Comparison of ENCODE assay signal across 8 mouse cellular contexts in genomic region chr3:32395771-32396551, GRCm38 (mm10). TPM values are rescaled to one million over a fixed set of nuclear protein-coding genes. Genes with fewer than 3 reads are reported as not detected.
A peak's percentile ranks its signal among the peaks of the same experiment; 100 is the strongest.
DNase-seq lines count a peak whose midpoint lies in the region; ATAC-seq lines count a peak whose summit lies in the region.

No protein-coding gene starts in this region.

- H3K4me1 ChIP-seq in embryonic facial prominence, embryonic 11.5 days (ENCODE audit: control insufficient read depth, insufficient read depth, low read length): no peaks in the 10 kb centered on the region; the same call in 1 of the 2 replicates
- H3K4me1 ChIP-seq in heart, embryonic 15.5 days (replicated peaks): peaks cover 25% of the 10 kb centered on the region

- H3K4me2 ChIP-seq in embryonic facial prominence, embryonic 11.5 days (ENCODE audit: low read depth, low read length): peak overlapping the region; percentile 58
- peak overlapping the region; percentile 82 for H3K4me2 ChIP-seq in heart, embryonic 15.5 days

- 24% methylated on average over 23 of the region's 24 CpGs for WGBS in embryonic facial prominence, embryonic 11.5 days
- WGBS in heart, embryonic 15.5 days: 16% methylated on average over 23 of the region's 24 CpGs

- H3K4me3 ChIP-seq in embryonic facial prominence, embryonic 11.5 days (ENCODE audit: low read depth, low read length): peak overlapping the region; percentile 91
- peak overlapping the region; percentile 73 for H3K4me3 ChIP-seq in heart, embryonic 15.5 days

- H3K27ac ChIP-seq in embryonic facial prominence, embryonic 11.5 days (replicated peaks; ENCODE audit: low read depth, low read length): no peak overlapping the region; the same call in 1 of the 2 replicates
- peak overlapping the region; percentile 99 for H3K27ac ChIP-seq in heart, embryonic 15.5 days

- peak overlapping the region; percentile 53 for H3K9ac ChIP-seq in embryonic facial prominence, embryonic 11.5 days (replicated peaks; ENCODE audit: low read length)
- peak overlapping the region; percentile 63 for H3K9ac ChIP-seq in heart, embryonic 15.5 days

- H3K36me3 ChIP-seq in embryonic facial prominence, embryonic 11.5 days (replicated peaks; ENCODE audit: control insufficient read depth, insufficient read depth, low read depth, low read length): no peaks in the 10 kb centered on the region
- no peaks in the 10 kb centered on the region for H3K36me3 ChIP-seq in heart, embryonic 15.5 days

- H3K27me3 ChIP-seq in embryonic facial prominence, embryonic 11.5 days (ENCODE audit: control insufficient read depth, insufficient read depth, low read length): no peaks in the 10 kb centered on the region
- no peaks in the 10 kb centered on the region for H3K27me3 ChIP-seq in heart, embryonic 15.5 days

- ATAC-seq in embryonic facial prominence, embryonic 11.5 days (replicated peaks; ENCODE audit: insufficient number of reproducible peaks, low FRiP score, low TSS enrichment, low read depth): no peak
- no peak for ATAC-seq in heart, embryonic 15.5 days (replicated peaks; ENCODE audit: insufficient number of reproducible peaks, insufficient read depth, low FRiP score, low read depth)

- DNase-seq in frontal cortex, postnatal 10 days (ENCODE audit: low spot score in 2 of 2): peak; percentile 24 to 39
- no peak for DNase-seq in frontal cortex, postnatal 25 days (ENCODE audit: low spot score in 2 of 2)
- DNase-seq in T-cell, adult 2 months (ENCODE audit: low spot score): peak; percentile 43
- DNase-seq in embryonic facial prominence, embryonic 11.5 days (ENCODE audit: low spot score): peak; percentile 38
- peak; percentile 59 for DNase-seq in kidney, postnatal 10 days
- DNase-seq in lung, postnatal 4 days: peak; percentile 45 to 61
- DNase-seq in spleen, adult 12 weeks (ENCODE audit: low spot score): peak; percentile 17

- no peaks in the 10 kb centered on the region for H3K9me3 ChIP-seq in embryonic facial prominence, embryonic 11.5 days (replicated peaks; ENCODE audit: control insufficient read depth, low read length)
- H3K9me3 ChIP-seq in heart, embryonic 15.5 days (replicated peaks): no peaks in the 10 kb centered on the region

RNA-seq across cellular contexts. Expression of gene Pik3ca, which starts 1.5 kb away (rescaled TPM):
- 18.0 and 23.3 TPM in 2 replicates for polyA plus RNA-seq in embryonic facial prominence, embryonic 11.5 days (2014; fragmentation: Nextera tagmentation; extraction: Ambion mirVana)
- polyA plus RNA-seq in heart, embryonic 15.5 days (2015; fragmentation: Nextera tagmentation; extraction: Ambion mirVana): 7.1 and 7.2 TPM in 2 replicates

RNA-seq across cellular contexts. Expression of gene Zmat3, which starts 30.1 kb away (rescaled TPM):
- polyA plus RNA-seq in embryonic facial prominence, embryonic 11.5 days (2014; fragmentation: Nextera tagmentation; extraction: Ambion mirVana): 6.8 and 8.2 TPM in 2 replicates
- 3.4 and 3.6 TPM in 2 replicates for polyA plus RNA-seq in heart, embryonic 15.5 days (2015; fragmentation: Nextera tagmentation; extraction: Ambion mirVana)

Comparison
In these comparisons a context has a peak if more than half of its experiments do, and no peak if none do; other contexts are left out.
1. DNase-seq: peak in frontal cortex, postnatal 10 days (2 of 2), T-cell, adult 2 months (single experiment), embryonic facial prominence, embryonic 11.5 days (single experiment), kidney, postnatal 10 days (single experiment), lung, postnatal 4 days (2 of 2) and spleen, adult 12 weeks (single experiment); none in frontal cortex, postnatal 25 days (0 of 2).